Mouse (Mus musculus): ENCODE data around the gene Slc1a7. TPM values are rescaled to one million over a fixed set of nuclear protein-coding genes. Genes with fewer than 3 reads are reported as not detected.

The Slc1a7 gene
- polyA plus RNA-seq, 1 experiment: 0.22 TPM

- no peak overlapping the region for H3ac ChIP-seq (ENCODE audit: control insufficient read depth, insufficient read length)
- H3K79me2 ChIP-seq (ENCODE audit: control insufficient read depth, insufficient read depth): no peaks in the 10 kb centered on the region
- H3K4me2 ChIP-seq (ENCODE audit: low read depth): no peak overlapping the region
- TF ChIP-seq POLR2AphosphoS2 (IDR thresholded peaks at IDR 0.05; ENCODE audit: insufficient read length, low read depth) (no peak), MYOG (IDR thresholded peaks at IDR 0.05; ENCODE audit: control insufficient read depth in 1 of 3, insufficient read depth in 1 of 3, insufficient read length in 2 of 3, low read depth in 2 of 3) (no peak), POLR2A (IDR thresholded peaks at IDR 0.05; ENCODE audit: insufficient read length, low read depth) (no peak), MYOD1 (IDR thresholded peaks at IDR 0.05; ENCODE audit: control insufficient read depth in 1 of 3, insufficient read length in 2 of 3, low read depth in 2 of 3) (no peak), TCF12 (IDR thresholded peaks at IDR 0.05; ENCODE audit: insufficient read depth, poor library complexity, severe bottlenecking) (no peak), TCF3 (IDR thresholded peaks at IDR 0.05; ENCODE audit: insufficient read length, low read depth) (no peak)
- H3K36me3 ChIP-seq (ENCODE audit: control insufficient read depth, insufficient read depth): peaks cover 17% of the 10 kb centered on the region
- H3K4me3 ChIP-seq: no peak overlapping the region
- H3K27me3 ChIP-seq (ENCODE audit: control insufficient read depth, insufficient read depth, insufficient read length): no peaks in the 10 kb centered on the region
These were observed 84.5 kb downstream of the Slc1a7 start for GRCm38 (mm10) chr4:108052673-108053072.

- Histone ChIP-seq H3K36me3 (ENCODE audit: control insufficient read depth, insufficient read depth) (peaks cover 13% of the 10 kb centered on the region), H3ac (ENCODE audit: control insufficient read depth, insufficient read length) (no peak overlapping the region), H3K27me3 (ENCODE audit: control insufficient read depth, insufficient read depth, insufficient read length) (no peaks in the 10 kb centered on the region), H3K4me2 (ENCODE audit: low read depth) (no peak overlapping the region), H3K79me2 (ENCODE audit: control insufficient read depth, insufficient read depth) (no peaks in the 10 kb centered on the region), H3K4me3 (no peak overlapping the region)
- TF ChIP-seq POLR2AphosphoS2 (IDR thresholded peaks at IDR 0.05; ENCODE audit: insufficient read length, low read depth) (no peak), MYOG (IDR thresholded peaks at IDR 0.05; ENCODE audit: control insufficient read depth in 1 of 3, insufficient read depth in 1 of 3, insufficient read length in 2 of 3, low read depth in 2 of 3) (no peak), E2F4 (IDR thresholded peaks at IDR 0.05; ENCODE audit: insufficient read depth) (no peak), SRF (IDR thresholded peaks at IDR 0.05; ENCODE audit: control insufficient read depth, insufficient read length, low read depth) (no peak), MYOD1 (IDR thresholded peaks at IDR 0.05; ENCODE audit: control insufficient read depth in 1 of 3, insufficient read length in 2 of 3, low read depth in 2 of 3) (no peak), USF1 (IDR thresholded peaks at IDR 0.05; ENCODE audit: low read depth) (no peak)
These were observed 87.7 kb downstream of the Slc1a7 start for GRCm38 (mm10) chr4:108055873-108056272.

GRCm38 (mm10) chr4:108057247-108057646 lies 89.1 kb downstream of the Slc1a7 start:
- H3K27me3 ChIP-seq (ENCODE audit: control insufficient read depth, insufficient read depth, insufficient read length): no peaks in the 10 kb centered on the region
- no peaks in the 10 kb centered on the region for H3K79me2 ChIP-seq (ENCODE audit: control insufficient read depth, insufficient read depth)
- no peak overlapping the region for H3K4me2 ChIP-seq (ENCODE audit: low read depth)
- no peak for TF ChIP-seq CEBPB (IDR thresholded peaks at IDR 0.05; ENCODE audit: insufficient read depth, poor library complexity, severe bottlenecking)
- no peak for TF ChIP-seq USF1 (IDR thresholded peaks at IDR 0.05; ENCODE audit: low read depth)
- no peak for TF ChIP-seq TCF12 (IDR thresholded peaks at IDR 0.05; ENCODE audit: insufficient read depth, poor library complexity, severe bottlenecking)
- TF ChIP-seq MYOD1 (IDR thresholded peaks at IDR 0.05; ENCODE audit: control insufficient read depth in 1 of 3, insufficient read length in 2 of 3, low read depth in 2 of 3): no peak
- no peak for TF ChIP-seq MYOG (IDR thresholded peaks at IDR 0.05; ENCODE audit: control insufficient read depth in 1 of 3, insufficient read depth in 1 of 3, insufficient read length in 2 of 3, low read depth in 2 of 3)
- TF ChIP-seq TCF3 (IDR thresholded peaks at IDR 0.05; ENCODE audit: insufficient read length, low read depth): no peak
- TF ChIP-seq REST (IDR thresholded peaks at IDR 0.05; ENCODE audit: insufficient read depth, insufficient read length): no peak
- no peak for TF ChIP-seq POLR2A (IDR thresholded peaks at IDR 0.05; ENCODE audit: insufficient read length, low read depth)
- TF ChIP-seq MAX (IDR thresholded peaks at IDR 0.05; ENCODE audit: low read depth): no peak
- TF ChIP-seq POLR2AphosphoS2 (IDR thresholded peaks at IDR 0.05; ENCODE audit: insufficient read length, low read depth): no peak
- TF ChIP-seq E2F4 (IDR thresholded peaks at IDR 0.05; ENCODE audit: insufficient read depth): no peak
- TF ChIP-seq SRF (IDR thresholded peaks at IDR 0.05; ENCODE audit: control insufficient read depth, insufficient read length, low read depth): no peak
- H3ac ChIP-seq (ENCODE audit: control insufficient read depth, insufficient read length): no peak overlapping the region
- peaks cover 14% of the 10 kb centered on the region for H3K36me3 ChIP-seq (ENCODE audit: control insufficient read depth, insufficient read depth)
- H3K4me3 ChIP-seq: no peak overlapping the region

- Histone ChIP-seq H3K27me3 (ENCODE audit: control insufficient read depth, insufficient read depth, insufficient read length) (no peaks in the 10 kb centered on the region), H3K4me3 (no peak overlapping the region), H3K4me2 (ENCODE audit: low read depth) (peak overlapping the region; percentile 68), H3K36me3 (ENCODE audit: control insufficient read depth, insufficient read depth) (peaks cover 12% of the 10 kb centered on the region), H3K79me2 (ENCODE audit: control insufficient read depth, insufficient read depth) (no peaks in the 10 kb centered on the region), H3ac (ENCODE audit: control insufficient read depth, insufficient read length) (no peak overlapping the region)
- TF ChIP-seq CEBPB (IDR thresholded peaks at IDR 0.05; ENCODE audit: insufficient read depth, poor library complexity, severe bottlenecking): 0 out of 2 replicates have a peak, but pooled peaks have one; percentile 27
- TF ChIP-seq SRF (IDR thresholded peaks at IDR 0.05; ENCODE audit: control insufficient read depth, insufficient read length, low read depth): peak; percentile 10
- peak in 2 of 3 experiments; percentile 56 to 79 for TF ChIP-seq MYOG (IDR thresholded peaks at IDR 0.05; ENCODE audit: control insufficient read depth in 1 of 3, insufficient read depth in 1 of 3, insufficient read length in 2 of 3, low read depth in 2 of 3)
- TF ChIP-seq MYOD1 (IDR thresholded peaks at IDR 0.05; ENCODE audit: control insufficient read depth in 1 of 3, insufficient read length in 2 of 3, low read depth in 2 of 3): peak in 2 of 3 experiments; percentile 80 to 94
- TF ChIP-seq POLR2AphosphoS2 (IDR thresholded peaks at IDR 0.05; ENCODE audit: insufficient read length, low read depth): no peak
- TF ChIP-seq E2F4 (IDR thresholded peaks at IDR 0.05; ENCODE audit: insufficient read depth): no peak
- TF ChIP-seq TCF12 (IDR thresholded peaks at IDR 0.05; ENCODE audit: insufficient read depth, poor library complexity, severe bottlenecking): peak; percentile 57
- peak; percentile 67 for TF ChIP-seq MAX (IDR thresholded peaks at IDR 0.05; ENCODE audit: low read depth)
These were observed 90.0 kb downstream of the Slc1a7 start for GRCm38 (mm10) chr4:108058166-108058565.

- Histone ChIP-seq H3ac (ENCODE audit: control insufficient read depth, insufficient read length) (no peak overlapping the region), H3K79me2 (ENCODE audit: control insufficient read depth, insufficient read depth) (no peaks in the 10 kb centered on the region), H3K4me3 (no peak overlapping the region), H3K27me3 (ENCODE audit: control insufficient read depth, insufficient read depth, insufficient read length) (no peaks in the 10 kb centered on the region), H3K4me2 (ENCODE audit: low read depth) (no peak overlapping the region), H3K36me3 (ENCODE audit: control insufficient read depth, insufficient read depth) (peaks cover 8% of the 10 kb centered on the region)
- TF ChIP-seq POLR2AphosphoS2 (IDR thresholded peaks at IDR 0.05; ENCODE audit: insufficient read length, low read depth): no peak
- no peak for TF ChIP-seq TCF3 (IDR thresholded peaks at IDR 0.05; ENCODE audit: insufficient read length, low read depth)
- no peak for TF ChIP-seq REST (IDR thresholded peaks at IDR 0.05; ENCODE audit: insufficient read depth, insufficient read length)
- TF ChIP-seq MAX (IDR thresholded peaks at IDR 0.05; ENCODE audit: low read depth): no peak
- TF ChIP-seq POLR2A (IDR thresholded peaks at IDR 0.05; ENCODE audit: insufficient read length, low read depth): no peak
- no peak for TF ChIP-seq CEBPB (IDR thresholded peaks at IDR 0.05; ENCODE audit: insufficient read depth, poor library complexity, severe bottlenecking)
- TF ChIP-seq USF1 (IDR thresholded peaks at IDR 0.05; ENCODE audit: low read depth): no peak
- TF ChIP-seq MYOG (IDR thresholded peaks at IDR 0.05; ENCODE audit: control insufficient read depth in 1 of 3, insufficient read depth in 1 of 3, insufficient read length in 2 of 3, low read depth in 2 of 3): no peak
- no peak for TF ChIP-seq E2F4 (IDR thresholded peaks at IDR 0.05; ENCODE audit: insufficient read depth)
- TF ChIP-seq TCF12 (IDR thresholded peaks at IDR 0.05; ENCODE audit: insufficient read depth, poor library complexity, severe bottlenecking): no peak
- TF ChIP-seq SRF (IDR thresholded peaks at IDR 0.05; ENCODE audit: control insufficient read depth, insufficient read length, low read depth): no peak
- TF ChIP-seq MYOD1 (IDR thresholded peaks at IDR 0.05; ENCODE audit: control insufficient read depth in 1 of 3, insufficient read length in 2 of 3, low read depth in 2 of 3): no peak
These were observed 91.7 kb downstream of the Slc1a7 start for GRCm38 (mm10) chr4:108059601-108060379.

Measured in myocyte (in vitro differentiated cells).